Mouse (Mus musculus) v-Abl transformed pro-B cells (cell line): ENCODE measurements around the gene Dusp1.

Experiments
- in situ Hi-C, 2 experiments: fragments of 400-800 bp; cut with MboI; formaldehyde crosslinking; loops; one replicate each; pipeline ENCODE4 v1.15.1; 2025; ENCODE audit not compliant: unreplicated experiment in 2 of 2

Gene Dusp1

GRCm38 (mm10) chr17:26529791-26530241, 32.1 kb downstream of the Dusp1 start:
- in situ Hi-C loops: no loop called here

- in situ Hi-C loops: no loop called here
These were observed 33.2 kb downstream of the Dusp1 start for GRCm38 (mm10) chr17:26528751-26529150.

GRCm38 (mm10) chr17:26527291-26527690, 34.6 kb downstream of the Dusp1 start:
- in situ Hi-C loops: no loop called here

GRCm38 (mm10) chr17:26525316-26525715, 36.6 kb downstream of the Dusp1 start:
- in situ Hi-C loops: no loop called here

- in situ Hi-C loops: no loop called here
These were observed 37.1 kb downstream of the Dusp1 start for GRCm38 (mm10) chr17:26524801-26525200.

- in situ Hi-C loops: no loop called here
These were observed 37.6 kb downstream of the Dusp1 start for GRCm38 (mm10) chr17:26524316-26524715.

- in situ Hi-C loops: no loop called here
These were observed 39.2 kb downstream of the Dusp1 start for GRCm38 (mm10) chr17:26522711-26523110.

GRCm38 (mm10) chr17:26518306-26518705, 43.6 kb downstream of the Dusp1 start:
- in situ Hi-C loops: no loop called here

- in situ Hi-C loops: no loop called here
These were observed 46.3 kb downstream of the Dusp1 start for GRCm38 (mm10) chr17:26515675-26516074.

- in situ Hi-C loops: no loop called here
These were observed 47.3 kb downstream of the Dusp1 start for GRCm38 (mm10) chr17:26514581-26515030.

- in situ Hi-C loops: no loop called here
These were observed 48.3 kb downstream of the Dusp1 start for GRCm38 (mm10) chr17:26513459-26514290.

- in situ Hi-C loops: no loop called here
These were observed 49.0 kb downstream of the Dusp1 start for GRCm38 (mm10) chr17:26512961-26513360.

- in situ Hi-C loops: no loop called here
These were observed 49.8 kb downstream of the Dusp1 start for GRCm38 (mm10) chr17:26511816-26512774.

- in situ Hi-C loops: no loop called here
These were observed 50.7 kb downstream of the Dusp1 start for GRCm38 (mm10) chr17:26511256-26511655.

GRCm38 (mm10) chr17:26510146-26511045, 51.5 kb downstream of the Dusp1 start:
- in situ Hi-C loops: no loop called here

- in situ Hi-C loops: loop anchor here (5.0 kb wide), 1 partner anchor 128 kb away; no protein-coding TSS in a partner anchor
These were observed 52.8 kb downstream of the Dusp1 start for GRCm38 (mm10) chr17:26508961-26509771.

GRCm38 (mm10) chr17:26508345-26508960, 53.5 kb downstream of the Dusp1 start:
- in situ Hi-C loops: loop anchor here (5.0 kb wide), 1 partner anchor 129 kb away; no protein-coding TSS in a partner anchor

- in situ Hi-C loops: loop anchor here (5.0 kb wide), 1 partner anchor 129 kb away; no protein-coding TSS in a partner anchor
These were observed 54.0 kb downstream of the Dusp1 start for GRCm38 (mm10) chr17:26507966-26508344.
